Mouse (Mus musculus): Measurements from ENCODE around the gene Tmod1.

Gene Tmod1

DNA sequence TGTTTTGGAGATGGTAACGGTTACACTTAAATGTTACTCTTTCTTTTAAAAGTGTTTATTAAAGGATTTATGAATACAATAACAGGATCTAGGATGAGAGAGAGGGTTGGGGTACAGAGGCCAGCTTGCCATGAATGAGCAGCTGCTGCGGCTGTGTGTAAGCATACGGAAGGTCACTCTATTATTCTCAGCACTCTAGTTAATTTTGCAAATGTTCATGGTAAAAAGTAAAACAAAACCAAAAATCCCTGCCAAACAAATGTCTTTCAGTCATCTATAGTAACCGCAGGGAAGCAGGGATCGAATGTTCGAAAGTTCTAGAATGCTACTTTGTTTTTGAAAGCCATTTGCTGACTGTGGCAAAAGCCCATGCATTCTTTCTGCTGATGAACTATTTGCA lies 84.6 kb downstream of the Tmod1 start:
- TF ChIP-seq GATA4 (IDR thresholded peaks at IDR 0.05; ENCODE audit: insufficient replicate concordance, low read length) = no peak

DNA sequence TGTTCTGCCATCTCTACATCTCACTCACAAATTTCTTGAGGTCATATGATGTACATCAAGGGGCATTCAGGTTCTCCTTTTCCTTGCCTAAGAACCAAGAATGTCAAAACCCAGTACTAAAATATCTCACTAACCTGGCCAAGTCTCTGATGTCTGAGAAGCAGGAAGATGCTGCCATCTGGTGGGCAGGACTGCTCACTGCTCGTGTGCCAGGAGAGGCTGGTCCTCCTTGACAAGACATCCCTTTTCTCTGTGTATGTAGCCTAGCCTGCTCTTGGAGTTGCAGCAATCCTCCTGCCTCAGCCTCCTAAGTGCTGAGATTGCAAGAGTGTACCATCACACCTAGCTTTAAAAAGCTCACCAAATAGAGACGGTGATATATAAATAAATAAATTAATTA lies 87.8 kb downstream of the Tmod1 start:
- TF ChIP-seq GATA4 (IDR thresholded peaks at IDR 0.05; ENCODE audit: insufficient replicate concordance, low read length) = no peak

DNA sequence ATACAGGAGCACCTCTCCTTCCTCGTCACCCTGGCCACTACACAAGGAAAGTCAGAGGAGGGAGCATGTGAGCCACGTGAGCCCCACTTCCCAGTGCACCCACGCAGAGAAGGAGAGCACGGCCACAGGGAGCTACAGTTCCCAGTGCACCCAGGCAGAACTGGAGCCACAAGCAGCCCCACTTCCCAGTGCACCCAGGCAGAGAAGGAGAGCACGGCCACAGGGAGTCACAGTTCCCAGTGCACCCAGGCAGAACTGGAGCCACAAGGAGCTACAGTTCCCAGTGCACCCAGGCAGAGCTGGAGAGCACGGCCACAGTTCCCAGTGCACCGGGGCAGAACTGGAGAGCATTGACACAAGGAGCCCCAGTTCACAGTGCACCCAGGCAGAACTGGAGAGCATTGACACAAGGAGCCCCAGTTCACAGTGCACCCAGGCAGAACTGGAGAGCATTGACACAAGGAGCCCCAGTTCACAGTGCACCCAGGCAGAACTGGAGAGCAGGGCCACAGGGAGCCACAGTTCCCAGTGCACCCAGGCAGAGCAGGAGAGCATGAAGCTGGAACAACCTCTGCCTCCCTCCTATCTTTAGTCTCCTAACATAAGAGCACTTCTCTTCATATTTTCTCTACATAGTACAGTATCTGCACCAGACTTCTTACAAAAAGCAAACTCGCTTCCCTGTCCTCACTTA lies 90.7 kb downstream of the Tmod1 start:
- TF ChIP-seq GATA4 (IDR thresholded peaks at IDR 0.05; ENCODE audit: insufficient replicate concordance, low read length) = no peak

DNA sequence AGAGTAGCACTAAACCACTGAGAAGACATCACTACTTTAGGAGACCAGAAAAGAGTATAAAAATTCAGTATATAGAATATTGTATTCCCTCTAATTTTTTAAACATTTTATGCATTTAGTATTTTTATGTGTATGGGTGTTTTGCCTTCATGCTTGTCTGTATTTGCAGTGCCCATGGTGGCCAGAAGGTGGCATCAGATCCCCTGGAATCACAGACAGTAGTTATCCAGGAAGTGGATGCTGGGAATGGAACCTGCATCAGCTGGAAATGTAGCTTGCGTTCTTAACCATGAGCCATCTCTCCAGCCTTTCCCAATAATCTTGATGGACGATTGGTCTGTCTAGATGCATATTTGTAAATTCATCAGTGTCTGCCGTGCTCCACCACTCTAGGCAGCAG lies 91.5 kb downstream of the Tmod1 start:
- no peak for TF ChIP-seq GATA4 (IDR thresholded peaks at IDR 0.05; ENCODE audit: insufficient replicate concordance, low read length)

DNA sequence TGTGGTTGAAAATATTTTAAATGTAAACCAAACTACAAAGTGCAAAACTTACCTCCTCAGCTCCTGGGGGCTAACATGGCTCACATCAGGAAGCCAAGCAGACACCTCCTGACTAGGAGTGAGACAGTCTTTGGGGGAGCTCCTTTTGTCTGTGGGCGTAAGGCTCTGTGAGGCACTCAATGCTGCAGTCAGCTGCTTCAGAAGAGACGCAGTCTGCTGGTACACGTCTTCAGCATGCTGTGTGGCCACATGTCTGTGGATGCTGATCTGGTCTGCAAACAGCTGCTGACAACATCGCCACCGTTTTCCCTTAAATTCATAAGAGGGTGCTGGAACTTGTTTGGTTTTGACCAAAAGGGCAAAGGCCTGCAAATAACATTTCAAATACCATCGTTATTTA lies 93.1 kb downstream of the Tmod1 start:
- no peak for TF ChIP-seq GATA4 (IDR thresholded peaks at IDR 0.05; ENCODE audit: insufficient replicate concordance, low read length)

DNA sequence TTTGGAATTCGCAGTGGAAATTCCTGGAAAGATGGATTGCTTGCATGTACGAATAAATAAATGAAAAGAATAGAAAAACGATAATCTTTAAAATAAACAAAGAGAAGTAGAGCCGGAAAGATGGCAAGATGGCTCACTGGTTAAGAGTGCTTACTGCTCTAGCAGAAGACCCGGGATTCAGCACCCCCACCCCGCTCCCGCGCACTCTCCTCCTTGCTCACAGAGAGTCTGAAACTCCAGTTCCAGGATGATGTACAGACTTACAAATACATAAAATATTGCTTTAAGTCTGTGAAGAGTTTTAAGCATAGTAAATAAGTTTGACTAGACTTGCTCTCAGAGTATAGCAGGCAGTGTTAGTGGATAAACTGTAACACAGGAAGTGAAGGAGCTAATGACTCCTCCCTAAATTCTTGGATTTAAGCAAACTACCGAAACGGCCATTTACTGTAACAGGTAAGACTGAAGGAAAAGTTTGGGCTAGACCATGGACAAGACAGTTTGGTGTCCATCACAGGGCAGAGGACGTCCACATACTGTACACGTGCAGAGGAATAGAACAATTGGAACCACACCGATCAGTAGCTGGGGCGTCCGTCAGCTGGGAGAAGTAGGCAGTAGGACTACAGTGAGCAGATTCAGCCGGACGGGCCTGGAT lies 99.0 kb downstream of the Tmod1 start:
- no peak for TF ChIP-seq GATA4 (IDR thresholded peaks at IDR 0.05; ENCODE audit: insufficient replicate concordance, low read length)

DNA sequence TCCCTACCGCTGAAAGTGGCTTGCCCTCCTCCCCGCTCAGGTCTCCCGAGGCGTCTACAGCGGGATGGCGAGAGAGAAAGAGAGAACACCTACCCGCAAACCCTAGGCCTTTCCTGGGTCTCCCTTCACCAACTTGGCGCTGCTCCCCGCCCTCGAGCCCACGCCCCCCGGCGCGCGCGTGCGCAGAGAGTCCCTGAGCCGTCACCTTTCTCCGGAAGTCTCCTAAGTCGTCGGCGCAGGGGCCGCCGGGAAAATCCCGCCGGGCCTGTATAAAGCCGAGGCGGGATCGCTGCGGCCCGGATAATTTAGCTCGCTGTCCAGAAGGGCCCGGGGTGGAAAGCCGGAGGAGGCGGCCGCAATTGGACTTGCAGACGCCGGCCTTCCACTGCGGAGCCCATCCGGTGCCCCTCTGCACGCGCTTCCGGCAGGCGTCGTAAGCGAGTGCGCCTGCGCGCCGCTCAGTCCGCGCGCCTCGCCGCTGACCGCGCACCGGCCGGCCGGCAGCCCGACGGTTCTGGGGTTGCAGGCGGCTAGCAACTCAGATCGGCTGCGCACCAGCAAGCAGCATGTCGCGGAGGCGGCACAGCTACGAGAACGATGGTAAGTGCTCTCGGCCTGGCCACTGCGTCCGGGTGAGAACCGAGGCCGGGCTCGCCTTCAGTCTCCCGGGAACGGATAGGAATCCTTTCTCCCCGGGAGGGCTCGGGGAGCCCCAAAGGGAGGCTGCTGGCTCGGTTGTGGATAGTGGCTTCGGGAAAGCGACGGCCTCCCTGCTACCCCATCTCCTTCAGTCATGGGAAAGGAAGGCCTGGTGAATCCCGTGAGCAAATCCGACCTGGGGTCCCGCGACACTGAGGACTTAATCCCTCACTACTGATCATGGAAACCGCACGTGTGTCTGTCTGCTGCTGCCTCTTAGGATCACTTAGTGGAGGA lies 99.8 kb downstream of the Tmod1 start, which contains the start of the genes Ncbp1 and Tstd2:
Ncbp1 (plus strand) TSS at position 327 of the 936 bp plus-strand sequence.
Tstd2 (minus strand) TSS at position 408 of the 936 bp plus-strand sequence.
- no peak; the same call in 1 of the 2 replicates for TF ChIP-seq GATA4 (IDR thresholded peaks at IDR 0.05; ENCODE audit: insufficient replicate concordance, low read length)

DNA sequence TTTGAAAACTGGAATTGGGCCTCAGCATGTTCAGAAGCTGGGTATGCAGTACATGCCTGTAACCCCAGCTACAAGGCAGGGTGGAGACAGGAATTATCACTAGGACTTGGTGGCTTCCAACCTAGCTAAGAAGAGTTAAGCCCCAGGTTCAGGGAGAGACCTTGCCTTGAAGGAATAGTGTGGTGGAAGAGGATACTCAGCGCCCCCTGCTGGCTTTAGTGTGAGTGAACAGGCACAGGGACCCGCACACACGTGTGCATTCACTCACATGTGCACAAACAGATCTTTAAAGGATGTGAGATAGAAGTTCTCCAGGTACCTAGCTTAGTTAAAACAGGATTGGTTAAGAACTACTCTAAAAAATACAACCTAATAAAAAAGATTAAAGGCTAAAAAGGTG lies 105.6 kb downstream of the Tmod1 start:
- TF ChIP-seq GATA4 (IDR thresholded peaks at IDR 0.05; ENCODE audit: insufficient replicate concordance, low read length) = no peak

DNA sequence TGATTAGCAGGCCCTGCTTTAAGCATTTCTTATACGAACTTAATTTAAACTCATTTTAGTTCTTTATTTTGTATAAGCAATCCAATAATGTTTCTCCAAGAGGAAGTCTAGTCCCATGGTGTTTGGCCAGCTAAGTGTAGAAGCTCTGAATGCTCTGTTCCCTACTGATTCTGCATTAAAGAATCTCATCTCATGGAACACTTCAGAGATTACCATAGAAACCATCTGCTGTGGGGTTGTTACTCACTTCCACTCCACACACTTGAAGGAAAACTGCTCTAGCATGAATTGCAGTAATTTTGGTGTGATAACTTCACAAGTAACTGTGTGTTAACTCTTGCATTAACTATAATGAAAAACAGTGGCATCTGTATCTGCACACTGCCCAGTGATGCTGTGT lies 108.1 kb downstream of the Tmod1 start:
- no peak for TF ChIP-seq GATA4 (IDR thresholded peaks at IDR 0.05; ENCODE audit: insufficient replicate concordance, low read length)

DNA sequence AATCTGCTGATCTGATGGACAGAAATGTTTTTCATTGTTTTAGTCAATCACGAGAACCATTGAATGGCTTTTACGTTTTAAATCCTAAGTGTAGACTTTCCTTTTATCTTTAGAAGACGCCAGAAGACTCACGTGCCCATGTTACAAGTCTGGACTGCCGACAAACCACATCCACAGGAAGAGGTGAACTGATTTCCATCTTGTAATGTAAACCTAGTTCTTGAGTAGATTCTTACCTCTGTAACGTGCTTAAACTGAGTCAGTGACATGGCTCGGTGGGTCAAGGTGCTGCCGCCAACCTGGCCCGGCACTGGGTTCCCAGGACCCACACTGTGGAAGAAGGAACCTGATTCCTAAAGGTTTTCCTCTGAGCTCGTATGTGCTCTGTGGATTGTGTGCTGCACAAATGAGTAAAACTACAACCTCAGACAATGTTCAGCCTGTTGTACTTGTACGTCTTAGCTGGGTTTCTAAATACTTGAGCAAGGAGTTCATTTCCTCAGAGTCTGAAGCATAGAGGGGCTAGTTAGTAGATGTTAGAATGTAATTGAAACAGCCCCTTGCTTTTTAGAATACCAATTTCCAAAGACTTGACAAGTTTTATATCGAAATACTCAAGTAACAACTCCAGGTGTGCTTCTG lies 113.3 kb downstream of the Tmod1 start:
- TF ChIP-seq GATA4 (IDR thresholded peaks at IDR 0.05; ENCODE audit: insufficient replicate concordance, low read length) = no peak

DNA sequence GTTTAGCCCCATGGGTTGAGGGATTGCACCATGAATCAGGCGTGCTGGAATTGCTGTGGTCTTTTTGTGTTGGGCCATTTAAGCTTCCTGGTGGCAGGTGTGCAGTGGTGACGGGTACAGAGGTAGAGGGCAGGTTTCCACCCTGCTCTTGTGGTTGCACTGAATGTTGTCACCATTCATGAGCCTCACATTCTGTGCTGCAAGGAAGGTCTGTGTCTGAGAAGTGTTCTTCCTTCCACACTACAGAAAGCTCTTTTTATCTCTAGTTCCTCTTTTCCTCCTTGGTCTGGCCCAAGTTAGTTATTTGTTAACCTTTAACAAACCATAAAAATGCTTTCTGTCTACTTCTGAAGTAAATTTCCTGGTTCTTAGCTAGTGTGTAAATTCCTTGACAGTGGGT lies 125.3 kb downstream of the Tmod1 start:
- TF ChIP-seq GATA4 (IDR thresholded peaks at IDR 0.05; ENCODE audit: insufficient replicate concordance, low read length) = no peak

All from liver, adult (tissue).